Mouse (Mus musculus) skeletal muscle tissue, adult 2 months (tissue): ENCODE data around the gene Slc7a5.

ENCODE experiments used
- DNase-seq: peaks from one replicate; pipeline ENCODE4 v3.0.0-alpha.2; 2012; ENCODE audit warnings: low read depth, low spot score

The Slc7a5 gene

DNA sequence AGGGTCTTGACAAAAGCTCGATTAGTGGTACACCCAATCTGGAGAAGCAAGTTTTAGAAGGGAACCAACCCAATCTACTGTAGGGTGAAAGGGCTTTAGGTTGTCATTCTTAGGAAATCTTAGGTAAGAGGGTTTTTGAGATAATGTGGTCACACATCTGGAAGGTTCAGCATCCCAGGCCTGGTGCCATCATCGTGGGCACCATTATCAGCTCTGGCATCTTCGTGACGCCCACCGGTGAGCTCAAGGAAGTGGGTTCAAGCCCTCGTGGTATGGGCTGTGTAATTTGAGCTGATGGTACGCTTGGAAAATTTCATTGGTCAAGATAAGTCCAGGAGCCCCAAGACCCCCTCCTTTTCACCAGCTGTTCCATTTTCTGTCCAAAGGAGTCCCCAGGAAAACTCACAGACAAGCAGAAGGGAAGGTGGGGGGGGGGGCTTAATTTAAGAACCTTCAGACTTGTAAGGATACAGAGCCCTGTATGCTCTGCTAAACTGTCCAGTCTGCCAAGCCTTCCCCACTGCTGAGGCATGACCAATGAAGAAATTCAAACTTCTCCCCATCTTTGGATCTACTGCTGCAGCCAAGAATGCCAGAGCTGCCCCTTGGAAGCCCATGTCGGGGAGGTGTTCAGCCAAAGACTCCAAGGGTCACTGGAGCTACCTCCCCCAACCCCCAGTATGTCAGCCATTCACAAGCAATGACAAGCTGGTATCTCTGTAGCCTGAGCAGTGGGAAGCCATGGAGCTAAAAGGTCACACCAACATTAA lies 1.1 kb upstream of the Slc7a5 start:
- no peak for DNase-seq

GRCm38 (mm10) chr8:121906542-121907512 lies 667 bp downstream of the Slc7a5 start:
- no peak for DNase-seq

- no peak for DNase-seq
These were observed 1.6 kb downstream of the Slc7a5 start for GRCm38 (mm10) chr8:121905864-121906263.

DNA sequence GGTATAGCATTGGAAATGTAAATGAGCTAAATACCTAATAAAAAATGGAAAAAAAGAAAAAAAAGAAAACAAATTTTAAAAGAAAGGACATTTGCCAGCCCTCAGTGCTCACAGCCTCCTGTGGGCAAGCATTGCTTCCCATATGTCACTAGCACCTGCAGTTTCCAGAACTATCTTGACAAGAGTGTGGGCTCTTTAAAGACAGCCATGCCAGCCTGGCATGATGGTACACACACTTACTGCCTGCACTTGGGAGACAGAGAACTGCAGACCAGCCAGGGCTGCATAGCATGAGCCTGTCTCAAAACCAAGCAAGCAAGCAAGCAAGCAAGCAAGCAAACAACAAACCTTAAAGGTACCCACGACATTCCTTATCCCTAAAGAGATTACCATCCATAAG lies 2.1 kb downstream of the Slc7a5 start:
- no peak for DNase-seq

DNA sequence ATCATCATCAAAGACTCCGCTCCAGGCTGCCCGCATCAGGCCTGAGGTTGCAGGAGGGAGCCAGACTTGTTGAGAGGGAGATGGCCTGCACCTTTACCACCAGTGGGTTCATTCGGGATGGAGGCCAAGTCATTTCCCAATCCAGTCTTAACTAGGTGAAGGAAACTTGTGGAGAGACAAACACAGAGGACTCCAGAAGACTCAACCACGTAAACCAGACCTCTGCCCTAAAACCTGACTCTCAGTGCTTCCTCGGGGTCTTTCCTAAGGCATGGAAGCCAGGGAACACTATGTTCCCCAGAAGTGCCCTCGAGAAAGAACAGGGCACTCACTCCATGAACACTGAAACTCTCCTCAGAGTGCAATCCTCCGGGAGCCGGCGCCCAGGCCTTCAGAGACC lies 2.5 kb downstream of the Slc7a5 start:
- no peak for DNase-seq

DNA sequence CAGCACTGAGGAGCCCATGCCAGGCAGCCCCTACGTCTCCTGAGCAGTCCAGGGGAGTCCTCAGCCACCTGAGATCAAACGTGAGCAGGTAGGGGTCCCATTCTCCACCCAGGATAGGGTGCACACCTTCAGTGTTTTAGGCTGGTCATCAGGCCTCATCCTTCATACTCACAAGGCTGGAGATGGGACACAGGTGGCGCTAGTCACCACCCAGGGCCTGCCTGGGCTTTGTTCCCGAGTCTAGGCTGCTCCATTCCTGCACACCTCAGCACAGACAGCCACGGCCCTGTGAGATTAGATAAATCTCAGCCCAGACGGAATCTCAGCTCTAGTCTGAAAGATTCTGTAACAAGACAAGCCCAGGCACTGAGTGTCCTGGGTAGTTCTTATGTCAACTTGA lies 3.5 kb downstream of the Slc7a5 start:
- DNase-seq: no peak

- peak; percentile 57 for DNase-seq
These were observed 5.8 kb downstream of the Slc7a5 start for GRCm38 (mm10) chr8:121901498-121902236.

- no peak for DNase-seq
These were observed 8.1 kb downstream of the Slc7a5 start for GRCm38 (mm10) chr8:121899180-121900044.

DNA sequence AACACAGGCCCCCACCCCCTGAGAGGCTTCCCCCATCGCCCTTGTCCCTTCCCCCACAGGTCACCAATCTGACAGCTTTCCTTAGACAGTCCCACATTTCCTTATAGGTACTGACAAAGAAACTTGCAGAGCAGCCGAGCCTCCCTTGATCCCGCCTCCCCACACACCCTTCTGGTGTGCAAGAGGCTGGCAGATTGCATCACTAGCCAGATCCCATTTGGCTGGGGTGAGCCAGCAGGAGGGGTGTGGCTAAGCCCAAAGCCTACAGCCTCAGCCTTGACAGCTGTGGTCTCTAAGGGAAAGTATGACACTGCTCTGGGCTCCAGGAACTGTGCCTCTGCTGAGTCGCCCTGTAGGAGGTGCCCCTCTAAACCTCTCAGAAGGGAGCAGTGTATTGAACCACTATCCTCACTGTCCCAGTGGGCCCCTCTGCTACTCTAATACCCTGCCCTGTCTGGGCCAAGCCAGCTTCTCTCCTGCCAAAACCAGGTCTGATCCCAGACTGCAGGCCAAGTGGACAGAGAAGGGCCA lies 9.0 kb downstream of the Slc7a5 start:
- peak; percentile 87 for DNase-seq

DNA sequence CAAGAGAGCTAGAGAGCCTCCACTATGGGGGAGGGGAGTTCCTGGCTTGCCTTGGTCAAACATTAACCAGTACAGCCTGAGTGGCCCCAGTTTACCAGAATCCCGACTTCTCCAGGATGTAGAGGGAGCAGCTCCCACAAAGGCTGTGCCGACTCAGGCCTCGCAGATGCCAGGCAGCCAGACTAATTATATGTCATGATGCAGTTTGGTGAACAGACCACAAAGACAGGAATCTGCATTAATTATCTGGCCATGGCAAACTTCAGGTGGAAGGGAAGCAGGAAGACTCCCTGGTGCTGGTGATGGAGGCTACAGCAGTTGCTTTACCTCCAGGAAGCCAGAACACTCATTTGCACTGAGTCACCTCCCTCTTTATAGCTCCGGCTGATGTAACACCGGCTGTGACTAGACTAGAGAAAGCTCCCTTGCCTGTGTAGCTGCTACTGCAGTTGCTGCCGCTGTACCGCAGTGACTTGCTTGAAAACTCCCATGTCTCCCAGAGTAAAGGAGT lies 9.6 kb downstream of the Slc7a5 start:
- peak; percentile 46 for DNase-seq

DNA sequence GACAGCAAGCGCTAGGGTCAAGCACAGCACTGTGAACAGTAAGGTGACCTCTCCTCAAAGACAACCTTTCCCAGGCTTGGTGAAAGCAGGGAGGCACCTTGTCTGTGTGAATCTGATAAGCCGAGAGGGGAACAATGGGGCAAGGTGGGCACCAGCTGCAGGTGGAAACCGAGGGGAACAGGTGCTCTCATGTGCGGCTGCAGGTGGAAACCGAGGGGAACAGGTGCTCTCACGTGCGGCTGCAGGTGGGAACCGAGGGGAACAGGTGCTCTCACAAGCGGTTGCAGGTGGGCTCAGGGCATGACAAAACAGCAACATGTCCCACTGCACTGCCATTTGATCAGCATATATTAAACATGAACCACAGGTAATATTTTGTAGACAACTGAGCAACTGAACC lies 10.3 kb downstream of the Slc7a5 start:
- no peak for DNase-seq

DNA sequence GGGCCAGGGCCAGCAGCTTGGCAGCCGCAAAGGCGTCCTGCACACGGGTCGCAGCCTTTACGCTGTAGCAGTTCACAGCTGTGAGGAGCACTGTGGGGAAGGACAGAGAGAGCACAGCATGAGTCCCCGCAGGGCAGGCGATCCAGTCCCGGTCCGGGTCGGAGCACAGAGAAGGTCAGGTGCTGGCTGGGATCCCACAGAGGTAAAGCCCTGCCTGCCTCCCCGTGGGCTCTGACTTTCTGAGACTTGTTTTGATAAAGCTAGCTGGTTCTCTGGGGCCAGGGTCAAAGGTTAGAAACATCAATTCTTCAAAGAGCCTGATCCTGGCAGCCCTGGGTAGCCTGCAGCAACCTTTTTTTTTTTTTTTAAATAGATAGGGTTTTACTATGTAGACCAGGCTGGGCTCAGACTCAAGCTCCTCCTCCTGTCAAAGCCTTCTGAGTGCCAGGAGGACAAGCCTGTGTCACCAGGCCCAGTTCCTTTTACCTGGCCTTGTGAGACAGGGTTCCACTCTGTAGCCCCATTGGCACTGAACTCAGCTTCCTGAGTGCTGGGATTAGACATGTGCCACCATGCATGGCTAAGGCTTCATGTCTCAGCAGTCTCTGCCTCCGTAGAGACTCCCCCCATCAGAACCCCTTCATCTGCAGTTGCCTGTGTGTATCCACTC lies 10.9 kb downstream of the Slc7a5 start:
- no peak for DNase-seq

- no peak for DNase-seq
These were observed 11.6 kb downstream of the Slc7a5 start for GRCm38 (mm10) chr8:121895910-121896309.

DNA sequence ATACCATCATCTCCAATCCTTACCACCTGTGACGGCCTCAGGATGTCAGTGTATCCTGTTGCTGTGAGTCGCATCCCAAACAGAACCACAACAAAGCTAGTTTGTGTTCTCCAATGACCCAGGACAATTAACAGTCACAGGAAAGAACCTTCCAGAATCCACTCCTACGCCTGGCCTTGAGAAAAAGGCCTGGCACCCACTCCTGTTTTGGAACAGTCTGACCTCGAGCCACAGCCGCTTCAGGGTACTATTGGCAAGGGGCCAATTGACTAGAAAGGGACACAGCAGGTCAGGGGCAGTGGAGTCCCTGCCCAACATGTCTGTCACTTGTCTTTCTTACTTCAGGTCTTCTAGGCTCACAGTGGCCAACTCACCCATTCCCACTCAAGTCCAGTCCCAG lies 14.6 kb downstream of the Slc7a5 start:
- DNase-seq: no peak

- peak; percentile 91 for DNase-seq
These were observed 17.4 kb downstream of the Slc7a5 start for GRCm38 (mm10) chr8:121889810-121890785.

- DNase-seq: no peak
These were observed 18.2 kb downstream of the Slc7a5 start for GRCm38 (mm10) chr8:121889317-121889716.

DNA sequence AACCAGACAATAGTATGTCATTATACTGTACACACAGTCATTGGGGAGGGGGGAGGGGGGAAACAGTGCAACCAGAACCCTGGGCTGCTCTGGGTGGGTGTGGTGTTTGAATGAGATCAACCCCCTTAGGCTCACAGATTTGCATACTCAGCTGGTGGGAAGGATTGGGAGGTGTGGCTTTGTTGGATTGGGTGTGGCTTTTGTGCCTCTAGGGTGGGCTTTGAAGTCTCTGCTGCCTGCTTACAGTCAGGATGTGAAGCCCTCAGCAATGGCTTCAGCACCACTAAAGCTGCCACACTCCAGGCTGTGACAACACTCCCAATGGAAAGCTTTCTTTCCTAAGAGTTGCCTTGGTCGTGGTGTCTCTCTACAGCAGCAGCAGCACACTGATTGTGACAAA lies 19.9 kb downstream of the Slc7a5 start:
- DNase-seq: no peak

- DNase-seq: no peak
These were observed 22.1 kb downstream of the Slc7a5 start for GRCm38 (mm10) chr8:121885433-121885832.

- no peak for DNase-seq
These were observed 22.5 kb downstream of the Slc7a5 start for GRCm38 (mm10) chr8:121885001-121885400.
